Mouse (Mus musculus) cerebellum, adult 9-10 months (tissue): ENCODE measurements around the gene Stk38l.

Source experiments
- DNase-seq: peaks from one replicate; pipeline ENCODE4 v3.0.0; 2022

Gene Stk38l

GRCm38 (mm10) chr6:146776610-146777389 lies 52.0 kb downstream of the Stk38l start:
- DNase-seq = no peak

- DNase-seq = no peak
Observed at GRCm38 (mm10) chr6:146778055-146778454, 53.3 kb downstream of the Stk38l start.

DNA sequence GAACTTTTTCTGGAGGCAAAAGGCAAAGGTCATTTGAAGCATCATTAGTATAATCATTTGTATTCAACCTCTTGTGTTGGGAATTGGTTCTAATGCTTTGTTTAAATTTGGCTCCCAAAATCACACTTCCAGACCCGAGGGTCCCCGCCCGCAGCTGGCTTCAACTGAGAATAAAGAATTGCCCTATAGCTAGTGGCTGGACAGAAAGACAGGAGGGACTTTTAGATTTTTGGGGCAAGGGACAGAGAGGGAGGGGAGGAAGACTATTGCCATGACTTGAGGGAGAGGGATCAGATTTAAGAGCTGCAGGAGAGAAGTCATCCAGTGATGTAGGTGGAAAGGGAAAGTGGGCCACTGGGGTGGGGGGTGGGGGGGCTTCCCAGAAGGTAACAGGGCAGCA lies 56.8 kb downstream of the Stk38l start:
- DNase-seq = no peak

DNA sequence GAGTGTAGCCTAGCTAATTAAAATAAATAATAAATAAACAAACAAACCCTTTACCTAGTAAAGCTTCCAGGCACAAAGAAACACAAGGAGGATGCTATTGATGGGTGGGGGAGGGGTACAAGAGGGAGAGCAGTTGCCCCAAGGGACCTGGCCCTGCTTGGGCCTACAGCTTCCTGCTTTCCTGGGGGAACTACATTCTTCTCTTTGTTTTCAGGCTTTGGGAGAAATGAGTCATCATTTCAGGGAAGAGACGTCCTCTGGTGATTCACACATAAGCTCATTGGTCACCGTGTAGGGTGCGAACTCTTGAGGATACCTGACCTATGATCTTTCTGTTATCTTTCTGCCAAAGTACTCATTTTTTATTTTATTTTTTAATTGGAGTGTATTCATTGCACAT lies 68.7 kb downstream of the Stk38l start:
- no peak for DNase-seq

GRCm38 (mm10) chr6:146795166-146795923 lies 70.5 kb downstream of the Stk38l start:
- no peak for DNase-seq

DNA sequence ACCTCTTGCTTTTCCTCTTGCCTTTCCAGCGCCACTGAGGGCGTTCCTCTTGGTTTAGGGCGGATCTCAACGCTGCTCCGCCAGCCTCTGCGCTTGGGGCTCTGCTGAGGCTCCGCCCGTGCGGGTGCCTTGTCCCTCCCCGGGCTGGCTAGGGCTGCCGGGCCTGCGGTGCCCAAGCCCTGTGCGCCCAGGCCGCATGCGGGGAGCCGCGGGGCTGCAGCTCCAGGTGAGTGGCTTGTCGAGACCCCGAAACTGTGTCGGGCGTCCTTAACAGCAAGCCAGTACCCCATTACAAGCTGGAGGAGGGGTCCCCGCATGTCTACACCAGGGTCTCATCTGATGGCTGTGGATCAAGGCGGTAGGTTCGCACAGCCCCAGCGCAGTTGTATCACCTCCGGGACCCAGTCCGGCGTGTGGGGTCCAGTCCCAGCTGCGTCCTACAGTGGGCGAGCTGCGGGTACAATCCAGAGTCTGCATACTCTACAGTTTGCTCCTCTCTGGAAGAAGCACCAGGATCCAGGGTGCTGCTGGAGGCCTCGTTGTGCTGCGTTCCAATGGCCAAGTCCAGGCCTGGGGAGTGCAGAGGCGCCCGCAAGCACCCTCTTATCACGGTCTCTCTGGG lies 71.2 kb downstream of the Stk38l start, which contains the start of gene Arntl2:
TSS of gene Arntl2 (plus strand) at position 132 of the 622 bp plus-strand sequence.
- DNase-seq = peak; percentile 26

- DNase-seq = no peak
Observed at GRCm38 (mm10) chr6:146797446-146797845, 72.7 kb downstream of the Stk38l start.

DNA sequence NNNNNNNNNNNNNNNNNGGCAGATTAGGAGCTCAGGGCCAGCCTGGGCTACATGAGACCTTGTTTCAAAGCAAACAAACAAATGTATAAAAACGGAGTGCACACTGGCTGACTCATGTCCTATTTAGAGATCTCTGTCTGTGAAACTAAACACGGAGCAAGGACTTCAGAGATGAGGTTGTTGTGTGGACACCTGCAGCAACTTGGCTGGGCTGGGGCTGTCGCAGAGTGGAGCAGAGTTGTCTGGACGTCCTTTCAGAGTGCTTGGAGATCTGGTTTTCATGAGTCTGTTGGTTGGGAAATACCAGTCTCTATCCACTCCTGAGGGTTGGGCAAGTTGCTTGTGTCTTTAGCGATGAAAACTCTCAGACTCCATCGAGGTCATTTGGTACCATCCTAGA lies 85.2 kb downstream of the Stk38l start:
- DNase-seq = no peak

DNA sequence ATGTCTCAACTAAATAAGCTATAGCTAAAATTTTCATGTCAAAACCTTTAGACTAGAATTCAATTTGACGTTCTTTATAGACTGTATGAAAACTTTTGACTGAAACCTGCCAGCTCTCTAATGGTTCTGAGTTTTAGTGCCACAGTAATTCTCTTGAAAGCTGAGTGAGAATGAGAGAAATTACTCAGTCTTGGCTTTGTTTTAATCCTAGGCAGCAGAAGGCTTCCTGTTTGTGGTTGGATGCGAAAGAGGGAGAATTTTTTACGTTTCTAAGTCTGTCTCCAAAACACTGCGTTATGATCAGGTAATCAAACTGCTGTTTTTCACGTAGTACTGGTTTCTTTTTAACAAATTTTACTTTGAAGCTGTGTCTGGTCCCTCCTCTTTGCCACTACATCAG lies 88.2 kb downstream of the Stk38l start:
- DNase-seq = no peak

GRCm38 (mm10) chr6:146820177-146820965 lies 95.6 kb downstream of the Stk38l start:
- DNase-seq = no peak

GRCm38 (mm10) chr6:146821958-146822357 lies 97.2 kb downstream of the Stk38l start:
- no peak for DNase-seq

DNA sequence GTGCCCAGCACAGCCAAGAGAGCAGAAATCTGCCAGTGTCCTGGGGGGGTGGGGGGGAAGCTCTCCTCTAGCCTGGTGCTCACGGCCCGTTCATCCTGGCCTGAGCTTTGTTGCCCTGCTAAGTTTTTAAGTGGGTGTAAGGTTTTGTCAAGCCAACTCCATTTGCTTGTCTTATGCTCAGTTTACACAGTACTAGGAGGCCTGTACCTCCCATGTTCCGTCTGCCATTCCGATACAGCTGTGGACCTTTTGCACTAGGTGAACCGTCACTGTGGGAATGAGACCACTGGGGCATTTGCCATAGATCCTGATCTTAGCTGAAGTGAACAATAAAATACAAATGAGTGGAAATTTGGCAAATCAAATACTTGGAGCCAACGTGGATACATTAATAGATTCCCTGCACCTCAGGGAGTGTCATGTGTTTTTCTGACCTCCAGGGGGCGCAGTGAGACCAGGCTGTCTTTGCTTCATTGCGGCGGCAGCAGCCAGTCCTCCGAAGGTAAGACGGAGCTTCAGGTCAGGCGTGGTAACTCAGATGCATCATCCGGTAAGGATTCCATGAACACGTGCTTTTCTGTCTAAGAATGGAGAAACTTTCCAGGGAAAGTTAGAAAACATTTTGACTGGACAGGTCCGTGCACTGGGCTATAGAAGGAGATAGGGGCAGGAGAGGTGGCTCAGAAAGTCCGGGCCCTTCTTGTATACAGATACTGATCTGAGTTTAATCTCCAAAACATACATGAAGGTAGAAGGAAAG lies 100.1 kb downstream of the Stk38l start:
- peak; percentile 43 for DNase-seq

- no peak for DNase-seq
Observed at GRCm38 (mm10) chr6:146825487-146825773, 100.6 kb downstream of the Stk38l start.
